ENCODE assay signal across 16 mouse cellular contexts in the genomic region with DNA sequence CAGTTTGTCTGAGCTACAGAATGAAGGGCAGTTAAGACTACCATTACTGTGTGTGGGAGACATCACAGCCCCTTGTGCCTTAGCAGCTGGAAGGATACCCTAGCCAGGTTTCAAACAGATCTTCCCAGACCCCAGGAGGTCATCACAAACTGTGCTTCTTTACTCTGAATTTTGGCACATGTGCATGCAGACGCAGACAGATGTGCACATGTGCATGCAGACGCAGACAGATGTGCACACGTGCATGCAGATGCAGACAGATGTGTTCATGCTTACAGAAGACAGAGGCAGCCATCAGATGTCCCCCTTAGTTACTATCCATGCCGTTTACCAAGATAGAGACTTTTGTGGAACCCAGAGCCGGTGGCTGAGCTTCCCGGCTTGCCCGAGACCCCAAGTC. TPM values are rescaled to one million over a fixed set of nuclear protein-coding genes. Genes with fewer than 3 reads are reported as not detected.
A peak's percentile ranks its signal among the peaks of the same experiment; 100 is the strongest.
DNase-seq lines count a peak whose midpoint lies in the region; ATAC-seq and TF ChIP-seq lines count a peak whose summit lies in the region.
"Had no signal": no experiment of that assay in that cellular context is flagged by ENCODE, and none has a peak within 500 bp of the region (broad histone marks: within the 10 kb centered on the region; RNA-seq: fewer than 3 reads in every experiment).

No protein-coding gene starts in this region.

- H3K9me3 ChIP-seq in megakaryocyte, embryonic 14.5 days, result no peaks in the 10 kb centered on the region
- no peaks in the 10 kb centered on the region for H3K9me3 ChIP-seq in liver, embryonic 11.5 days (ENCODE audit: control insufficient read depth, low read length)
- no peaks in the 10 kb centered on the region for H3K9me3 ChIP-seq in stomach, postnatal 0 days (ENCODE audit: control insufficient read depth, low read length)
- H3K9me3 ChIP-seq: G1E; midbrain, embryonic 10.5 days had no signal

- DNase-seq in heart, adult 11 months, result peak; percentile 88
- DNase-seq in heart, postnatal 25 days (ENCODE audit: low spot score), result no peak
- no peak for DNase-seq in liver, embryonic 11.5 days (ENCODE audit: low spot score)
- no peak for DNase-seq in stomach, postnatal 0 days (ENCODE audit: low spot score)
- DNase-seq in urinary bladder, postnatal 36 days (ENCODE audit: low spot score in 2 of 2), result no peak
- DNase-seq: adrenal gland, postnatal 25 days; cerebellum, adult 11 months; forebrain, postnatal 0 days; gastrocnemius, postnatal 10 days; kidney, adult 8-10 months had no signal

- H3K4me3 ChIP-seq in megakaryocyte, embryonic 14.5 days (replicated peaks), result peak overlapping the region; percentile 89
- no peak overlapping the region for H3K4me3 ChIP-seq in liver, embryonic 11.5 days (ENCODE audit: low read depth, low read length)
- H3K4me3 ChIP-seq in stomach, postnatal 0 days (ENCODE audit: low read depth, low read length), result no peak overlapping the region
- H3K4me3 ChIP-seq: midbrain, embryonic 10.5 days; myocyte had no signal

- H3K9ac ChIP-seq in liver, embryonic 11.5 days (ENCODE audit: low read depth, low read length), result no peak overlapping the region
- no peak overlapping the region for H3K9ac ChIP-seq in stomach, postnatal 0 days (ENCODE audit: low read length)
- H3K9ac ChIP-seq: forebrain, postnatal 0 days had no signal

- no peak for TF ChIP-seq CTCF in stomach, postnatal 0 days (IDR thresholded peaks at IDR 0.05; ENCODE audit: low read depth)

- peak overlapping the region; percentile 7; the same call in 1 of the 2 replicates for H3K27ac ChIP-seq in liver, embryonic 11.5 days (ENCODE audit: low read depth, low read length)
- H3K27ac ChIP-seq in stomach, postnatal 0 days (replicated peaks), result peak overlapping the region; percentile 83
- H3K27ac ChIP-seq: midbrain, embryonic 10.5 days had no signal

- no peak for TF ChIP-seq EP300 in stomach, postnatal 0 days (optimal IDR thresholded peaks at IDR 0.05)

- WGBS in liver, embryonic 11.5 days, result 78% methylated on average over 7 of the region's 7 CpGs
- 83% methylated on average over 7 of the region's 7 CpGs for WGBS in stomach, postnatal 0 days

- peak overlapping the region; percentile 3; the same call in 1 of the 2 replicates for H3K4me2 ChIP-seq in liver, embryonic 11.5 days
- H3K4me2 ChIP-seq in stomach, postnatal 0 days (replicated peaks; ENCODE audit: low read depth), result no peak overlapping the region
- H3K4me2 ChIP-seq: heart, embryonic 11.5 days had no signal

- H3K27me3 ChIP-seq in megakaryocyte, embryonic 14.5 days (replicated peaks), result no peaks in the 10 kb centered on the region
- H3K27me3 ChIP-seq in liver, embryonic 11.5 days (replicated peaks; ENCODE audit: control insufficient read depth, insufficient read depth, low read length), result no peaks in the 10 kb centered on the region
- no peaks in the 10 kb centered on the region for H3K27me3 ChIP-seq in stomach, postnatal 0 days (ENCODE audit: control insufficient read depth, insufficient read depth, low read length)

- no peak for ATAC-seq in megakaryocyte, adult 5-6 weeks (ENCODE audit: poor library complexity, severe bottlenecking)
- no peak for ATAC-seq in liver, embryonic 11.5 days (replicated peaks; ENCODE audit: low FRiP score)
- ATAC-seq in stomach, postnatal 0 days (ENCODE audit: low FRiP score, low TSS enrichment), result no peak
- ATAC-seq: forebrain, postnatal 0 days had no signal

- peaks cover 53% of the 10 kb centered on the region for H3K36me3 ChIP-seq in megakaryocyte, embryonic 14.5 days (replicated peaks; ENCODE audit: low read length)
- H3K36me3 ChIP-seq in liver, embryonic 11.5 days (ENCODE audit: control insufficient read depth, insufficient read depth, low read length), result peaks cover 3% of the 10 kb centered on the region; the same call in 1 of the 2 replicates
- H3K36me3 ChIP-seq in stomach, postnatal 0 days (ENCODE audit: control insufficient read depth, insufficient read depth, low read length), result no peaks in the 10 kb centered on the region; the same call in 1 of the 2 replicates

- H3K4me1 ChIP-seq in megakaryocyte, embryonic 14.5 days, result peaks cover 100% of the 10 kb centered on the region
- H3K4me1 ChIP-seq in liver, embryonic 11.5 days (replicated peaks; ENCODE audit: control insufficient read depth, insufficient read depth, low read length), result peaks cover 73% of the 10 kb centered on the region
- peaks cover 24% of the 10 kb centered on the region for H3K4me1 ChIP-seq in stomach, postnatal 0 days (replicated peaks; ENCODE audit: control insufficient read depth, insufficient read depth)

- intact Hi-C loops in heart, postnatal 25 days (cut with DNase I), result no loop called here

RNA-seq across cellular contexts. Expression of a gene that starts 6.9 kb away (rescaled TPM):
- 10 to 100 TPM; 49.3 to 57.9 TPM for total RNA-seq in heart, postnatal 25 days (2021)
- polyA plus RNA-seq in megakaryocyte, embryonic 14.5 days (2012; ENCODE audit: insufficient read depth, low replicate concordance), result 265 and 541 TPM in 2 replicates
- total RNA-seq in megakaryocyte, adult 5-6 weeks (2015), result 278 TPM in 2 replicates
- total RNA-seq in megakaryocyte, adult 5-6 weeks (2017), result 231 and 296 TPM in 2 replicates
- 22.1 and 23.1 TPM in 2 replicates for polyA plus RNA-seq in liver, embryonic 11.5 days (2014; fragmentation: Nextera tagmentation; extraction: Ambion mirVana)
- 19.3 and 25.5 TPM in 2 replicates for polyA plus RNA-seq in stomach, postnatal 0 days (2015; fragmentation: Nextera tagmentation; extraction: Ambion mirVana)

RNA-seq across cellular contexts. Expression of a gene that starts 16.2 kb away (rescaled TPM):
- total RNA-seq in heart, postnatal 25 days (2021), result 1 to 10 TPM; 1.2 to 1.5 TPM
- polyA plus RNA-seq in megakaryocyte, embryonic 14.5 days (2012; ENCODE audit: insufficient read depth, low replicate concordance), result 5.6 TPM in 1 of 2 replicates, not detected in the other
- 6.5 and 7.2 TPM in 2 replicates for total RNA-seq in megakaryocyte, adult 5-6 weeks (2015)
- 8.7 and 10.5 TPM in 2 replicates for total RNA-seq in megakaryocyte, adult 5-6 weeks (2017)
- polyA plus RNA-seq in liver, embryonic 11.5 days (2014; fragmentation: Nextera tagmentation; extraction: Ambion mirVana), result 2.9 and 3.2 TPM in 2 replicates
- polyA plus RNA-seq in stomach, postnatal 0 days (2015; fragmentation: Nextera tagmentation; extraction: Ambion mirVana), result 5.0 and 5.2 TPM in 2 replicates

RNA-seq across cellular contexts. Expression of a gene that starts 30.1 kb away (rescaled TPM):
- 1 to 10 TPM; 5.8 to 6.6 TPM for total RNA-seq in heart, postnatal 25 days (2021)
- 16.5 and 28.6 TPM in 2 replicates for polyA plus RNA-seq in megakaryocyte, embryonic 14.5 days (2012; ENCODE audit: insufficient read depth, low replicate concordance)
- total RNA-seq in megakaryocyte, adult 5-6 weeks (2015), result 15.9 and 16.5 TPM in 2 replicates
- 17.2 and 19.8 TPM in 2 replicates for total RNA-seq in megakaryocyte, adult 5-6 weeks (2017)
- 3.2 and 3.3 TPM in 2 replicates for polyA plus RNA-seq in liver, embryonic 11.5 days (2014; fragmentation: Nextera tagmentation; extraction: Ambion mirVana)
- 36.9 and 41.0 TPM in 2 replicates for polyA plus RNA-seq in stomach, postnatal 0 days (2015; fragmentation: Nextera tagmentation; extraction: Ambion mirVana)

Comparison
In these comparisons a context has a peak if more than half of its experiments do, and no peak if none do; other contexts are left out.
1. RNA of a gene that starts 6.9 kb away (polyA plus RNA-seq): 265 to 541 TPM in megakaryocyte, embryonic 14.5 days; 22.1 to 23.1 TPM in liver, embryonic 11.5 days and 19.3 to 25.5 TPM in stomach, postnatal 0 days; every median in the first group is over 10 times any median in the second.